Mouse (Mus musculus): Measurements from ENCODE around the gene Efna2. TPM values are rescaled to one million over a fixed set of nuclear protein-coding genes. Genes with fewer than 3 reads are reported as not detected.

The Efna2 gene
- polyA plus RNA-seq, 1 experiment from 2014 or later = 91.7 TPM

- H3K4me2 ChIP-seq = peak overlapping the region; percentile 32
- no peak for DNase-seq (ENCODE audit: low spot score, missing footprints)
- no peak overlapping the region for H3K4me3 ChIP-seq (ENCODE audit: low read depth, low read length)
- peaks cover 50% of the 10 kb centered on the region for H3K36me3 ChIP-seq (ENCODE audit: control insufficient read depth, insufficient read depth, low read length)
- 86% methylated on average over 4 of the region's 4 CpGs for WGBS
- H3K27me3 ChIP-seq (ENCODE audit: control insufficient read depth, insufficient read depth, low read length) = no peaks in the 10 kb centered on the region
- H3K4me1 ChIP-seq (ENCODE audit: control insufficient read depth, insufficient read depth, low read length) = peaks cover 18% of the 10 kb centered on the region
- H3K27ac ChIP-seq (ENCODE audit: low read depth, low read length) = no peak overlapping the region
- H3K9me3 ChIP-seq (ENCODE audit: control insufficient read depth, low read length) = no peaks in the 10 kb centered on the region
- ATAC-seq (ENCODE audit: low FRiP score) = no peak
- H3K9ac ChIP-seq (ENCODE audit: low read length) = peak overlapping the region; percentile 38
Observed at GRCm38 (mm10) chr10:80237020-80237419, 57.7 kb downstream of the Efna2 start.

DNA sequence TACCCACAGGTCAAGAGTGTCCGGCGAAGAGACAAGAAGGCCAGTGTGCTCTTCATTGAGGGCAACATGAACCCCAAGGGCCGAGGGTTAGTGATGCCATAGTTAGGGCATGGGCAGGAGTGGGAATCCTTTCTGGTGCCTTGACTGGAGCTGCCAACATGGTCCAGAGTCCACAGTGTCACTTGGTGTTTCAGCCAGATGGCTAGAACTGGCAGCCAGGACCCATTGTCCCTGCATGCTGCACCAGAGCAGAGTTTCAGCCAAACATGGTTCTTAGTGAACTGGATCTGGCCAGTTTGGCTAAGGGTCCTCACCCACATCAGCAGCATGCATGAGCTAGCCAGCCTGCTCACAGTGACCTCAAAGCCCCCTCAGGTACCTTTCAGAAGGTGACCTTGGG lies 59.0 kb downstream of the Efna2 start:
- Histone ChIP-seq H3K9me3 (ENCODE audit: control insufficient read depth, low read length) (no peaks in the 10 kb centered on the region), H3K27ac (ENCODE audit: low read depth, low read length) (no peak overlapping the region), H3K36me3 (ENCODE audit: control insufficient read depth, insufficient read depth, low read length) (peaks cover 59% of the 10 kb centered on the region), H3K9ac (ENCODE audit: low read length) (peak overlapping the region; percentile 38; the same call in 1 of the 2 replicates), H3K4me2 (peak overlapping the region; percentile 32), H3K4me1 (ENCODE audit: control insufficient read depth, insufficient read depth, low read length) (peaks cover 7% of the 10 kb centered on the region), H3K4me3 (ENCODE audit: low read depth, low read length) (peak overlapping the region; percentile 9; the same call in 1 of the 2 replicates), H3K27me3 (ENCODE audit: control insufficient read depth, insufficient read depth, low read length) (no peaks in the 10 kb centered on the region)
- DNase-seq (ENCODE audit: low spot score, missing footprints) = no peak
- ATAC-seq (ENCODE audit: low FRiP score) = no peak
- WGBS = 88% methylated on average over 3 of the region's 3 CpGs

Other genes with a start within 250 kb of the Efna2 start
- 92.7 and 98.4 TPM in 2 replicates for gene Wdr18, start 219.3 kb upstream of the Efna2 start, polyA plus RNA-seq (2014; fragmentation: Nextera tagmentation; extraction: Ambion mirVana)
- gene Grin3b, start 208.8 kb upstream of the Efna2 start, polyA plus RNA-seq (2014; fragmentation: Nextera tagmentation; extraction: Ambion mirVana) = 0.22 and 0.38 TPM in 2 replicates
- gene Tmem259, start 195.2 kb upstream of the Efna2 start, polyA plus RNA-seq (2014; fragmentation: Nextera tagmentation; extraction: Ambion mirVana) = 11.9 and 13.5 TPM in 2 replicates
- gene Cnn2, start 190.9 kb upstream of the Efna2 start, polyA plus RNA-seq (2014; fragmentation: Nextera tagmentation; extraction: Ambion mirVana) = 158 and 160 TPM in 2 replicates
- 2.8 and 2.9 TPM in 2 replicates for gene Abca7, start 183.0 kb upstream of the Efna2 start, polyA plus RNA-seq (2014; fragmentation: Nextera tagmentation; extraction: Ambion mirVana)
- gene Arhgap45, start 162.8 kb upstream of the Efna2 start, polyA plus RNA-seq (2014; fragmentation: Nextera tagmentation; extraction: Ambion mirVana) = 3.6 and 3.8 TPM in 2 replicates
- gene Polr2e, start 139.7 kb upstream of the Efna2 start, polyA plus RNA-seq (2014; fragmentation: Nextera tagmentation; extraction: Ambion mirVana) = 200 and 225 TPM in 2 replicates
- 581 and 594 TPM in 2 replicates for gene Gpx4, start 132.3 kb upstream of the Efna2 start, polyA plus RNA-seq (2014; fragmentation: Nextera tagmentation; extraction: Ambion mirVana)
- 7.0 and 7.3 TPM in 2 replicates for gene Sbno2, start 73.9 kb upstream of the Efna2 start, polyA plus RNA-seq (2014; fragmentation: Nextera tagmentation; extraction: Ambion mirVana)
- 18.5 and 23.1 TPM in 2 replicates for gene Stk11, start 63.7 kb upstream of the Efna2 start, polyA plus RNA-seq (2014; fragmentation: Nextera tagmentation; extraction: Ambion mirVana)
- 329 and 355 TPM in 2 replicates for gene Atp5d, start 40.9 kb upstream of the Efna2 start, polyA plus RNA-seq (2014; fragmentation: Nextera tagmentation; extraction: Ambion mirVana)
- 11.1 and 11.8 TPM in 2 replicates for gene Cbarp, start 38.6 kb upstream of the Efna2 start, polyA plus RNA-seq (2014; fragmentation: Nextera tagmentation; extraction: Ambion mirVana)
- gene Midn, start 31.2 kb upstream of the Efna2 start, polyA plus RNA-seq (2014; fragmentation: Nextera tagmentation; extraction: Ambion mirVana) = 66.0 and 71.3 TPM in 2 replicates
- gene Cirbp, start 13.5 kb upstream of the Efna2 start, polyA plus RNA-seq (2014; fragmentation: Nextera tagmentation; extraction: Ambion mirVana) = 81.5 and 87.1 TPM in 2 replicates
- 8.0 and 8.7 TPM in 2 replicates for gene 1600002K03Rik, start 6.5 kb upstream of the Efna2 start, polyA plus RNA-seq (2014; fragmentation: Nextera tagmentation; extraction: Ambion mirVana)
- 134 and 142 TPM in 2 replicates for gene Mum1, start 47.0 kb downstream of the Efna2 start, polyA plus RNA-seq (2014; fragmentation: Nextera tagmentation; extraction: Ambion mirVana)
- 209 and 229 TPM in 2 replicates for gene Ndufs7, start 69.6 kb downstream of the Efna2 start, polyA plus RNA-seq (2014; fragmentation: Nextera tagmentation; extraction: Ambion mirVana)
- gene Gamt, start 81.5 kb downstream of the Efna2 start, polyA plus RNA-seq (2014; fragmentation: Nextera tagmentation; extraction: Ambion mirVana) = 24.6 and 28.9 TPM in 2 replicates
- gene Dazap1, start 82.0 kb downstream of the Efna2 start, polyA plus RNA-seq (2014; fragmentation: Nextera tagmentation; extraction: Ambion mirVana) = 37.8 and 42.6 TPM in 2 replicates
- 752 and 845 TPM in 2 replicates for gene Rps15, start 113.0 kb downstream of the Efna2 start, polyA plus RNA-seq (2014; fragmentation: Nextera tagmentation; extraction: Ambion mirVana)
- gene Apc2, start 116.5 kb downstream of the Efna2 start, polyA plus RNA-seq (2014; fragmentation: Nextera tagmentation; extraction: Ambion mirVana) = 63.4 and 66.5 TPM in 2 replicates
- gene 2310011J03Rik, start 141.1 kb downstream of the Efna2 start, polyA plus RNA-seq (2014; fragmentation: Nextera tagmentation; extraction: Ambion mirVana) = 36.2 and 40.8 TPM in 2 replicates
- gene Pcsk4, start 150.0 kb downstream of the Efna2 start, polyA plus RNA-seq (2014; fragmentation: Nextera tagmentation; extraction: Ambion mirVana) = 1.5 and 1.8 TPM in 2 replicates
- 4.0 and 4.5 TPM in 2 replicates for gene Reep6, start 150.5 kb downstream of the Efna2 start, polyA plus RNA-seq (2014; fragmentation: Nextera tagmentation; extraction: Ambion mirVana)
- 0.11 and 0.31 TPM in 2 replicates for gene Adamtsl5, start 168.9 kb downstream of the Efna2 start, polyA plus RNA-seq (2014; fragmentation: Nextera tagmentation; extraction: Ambion mirVana)
- 0.05 and 0.22 TPM in 2 replicates for gene Plk5, start 177.0 kb downstream of the Efna2 start, polyA plus RNA-seq (2014; fragmentation: Nextera tagmentation; extraction: Ambion mirVana)
- 11.8 and 12.4 TPM in 2 replicates for gene Mex3d, start 208.2 kb downstream of the Efna2 start, polyA plus RNA-seq (2014; fragmentation: Nextera tagmentation; extraction: Ambion mirVana)
- gene Mbd3, start 220.1 kb downstream of the Efna2 start, polyA plus RNA-seq (2014; fragmentation: Nextera tagmentation; extraction: Ambion mirVana) = 222 and 252 TPM in 2 replicates
- 404 and 476 TPM in 2 replicates for gene Uqcr11, start 227.3 kb downstream of the Efna2 start, polyA plus RNA-seq (2014; fragmentation: Nextera tagmentation; extraction: Ambion mirVana)